Mouse (Mus musculus) splenic B cell, adult 2 months (primary cell): ENCODE results near the gene Mybphl.

Experiments used
- DNase-seq: peaks from one replicate; pipeline ENCODE4 v3.0.0-alpha.2; 2011; ENCODE audit warnings: low read depth, low spot score
- H3K27me3 ChIP-seq: 2 replicates; pipeline ENCODE4 v1.6.1; 2012; ENCODE audit warnings: mild to moderate bottlenecking, low read length, moderate library complexity, mixed read lengths; ENCODE audit not compliant: control insufficient read depth, poor library complexity, insufficient read depth, severe bottlenecking
- H3K36me3 ChIP-seq: 2 replicates; pipeline ENCODE4 v1.6.1; 2012; ENCODE audit warnings: mild to moderate bottlenecking, low read length, moderate library complexity, mixed read lengths; ENCODE audit not compliant: control insufficient read depth, poor library complexity, insufficient read depth, severe bottlenecking

The Mybphl gene

DNA sequence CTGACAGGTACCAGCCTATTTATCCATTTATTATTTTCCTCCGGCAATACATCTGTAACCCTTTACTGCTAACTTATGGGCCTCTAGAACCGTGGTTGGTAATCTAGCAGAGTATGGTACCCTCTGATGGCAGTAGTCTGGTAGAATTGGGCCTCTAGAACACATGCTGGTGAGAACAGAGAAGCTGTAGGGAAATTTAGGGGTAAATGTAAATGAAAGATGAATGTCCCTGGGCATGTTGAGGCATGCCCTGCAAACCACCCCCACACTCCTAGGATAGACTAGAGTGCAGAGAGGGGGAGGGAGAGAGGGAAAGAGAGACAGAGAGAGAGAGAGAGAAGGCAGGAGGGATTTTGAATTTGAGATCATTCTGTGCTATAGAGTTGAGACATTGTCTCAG lies 19.7 kb downstream of the Mybphl start:
- no peak for DNase-seq
- Histone ChIP-seq H3K27me3 (no peaks in the 10 kb centered on the region), H3K36me3 (no peaks in the 10 kb centered on the region)

DNA sequence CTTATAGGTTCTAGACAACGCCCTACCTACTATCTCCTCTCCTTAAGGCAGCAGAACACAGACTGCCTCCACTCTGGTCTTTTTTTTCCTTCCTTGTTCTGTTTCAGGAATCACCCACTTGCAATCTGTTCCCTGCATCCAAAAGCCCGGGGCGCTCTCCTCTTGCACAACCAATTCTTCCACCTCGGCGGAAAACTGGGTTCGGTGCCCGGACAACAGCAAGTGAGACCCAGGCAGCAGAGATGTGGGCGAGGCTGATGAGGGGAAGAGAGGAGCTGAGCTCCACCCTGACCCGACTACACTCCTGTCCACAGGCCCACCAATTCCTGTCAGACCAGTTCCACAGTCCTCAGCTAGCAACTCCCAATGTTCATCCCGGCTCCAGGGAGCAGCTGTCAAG lies 21.5 kb downstream of the Mybphl start:
- DNase-seq = no peak
- no peaks in the 10 kb centered on the region for H3K27me3 ChIP-seq
- H3K36me3 ChIP-seq = no peaks in the 10 kb centered on the region

DNA sequence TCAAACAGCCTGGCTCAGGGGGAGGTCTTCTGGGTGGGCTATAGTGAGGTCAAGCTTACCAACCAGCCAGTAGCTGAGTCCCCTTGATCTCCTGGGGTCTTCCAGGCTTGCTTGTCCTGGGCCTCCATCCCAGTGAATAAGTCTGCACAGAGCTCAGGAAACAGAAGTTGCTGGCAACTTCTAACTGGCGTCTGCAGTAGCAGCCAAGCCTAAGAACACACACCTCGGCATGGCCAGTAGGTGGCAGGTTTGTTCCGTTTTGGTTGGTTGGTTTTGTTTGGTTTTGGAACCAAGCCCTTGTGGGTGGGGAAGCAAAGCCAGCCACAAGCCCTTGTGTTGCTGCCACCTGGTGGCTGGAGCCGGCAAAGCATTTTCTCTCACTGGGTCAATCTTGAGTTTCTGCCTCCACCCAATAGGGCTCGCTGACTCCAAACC lies 24.4 kb downstream of the Mybphl start:
- Histone ChIP-seq H3K27me3 (no peaks in the 10 kb centered on the region), H3K36me3 (no peaks in the 10 kb centered on the region)
- DNase-seq = peak; percentile 97

DNA sequence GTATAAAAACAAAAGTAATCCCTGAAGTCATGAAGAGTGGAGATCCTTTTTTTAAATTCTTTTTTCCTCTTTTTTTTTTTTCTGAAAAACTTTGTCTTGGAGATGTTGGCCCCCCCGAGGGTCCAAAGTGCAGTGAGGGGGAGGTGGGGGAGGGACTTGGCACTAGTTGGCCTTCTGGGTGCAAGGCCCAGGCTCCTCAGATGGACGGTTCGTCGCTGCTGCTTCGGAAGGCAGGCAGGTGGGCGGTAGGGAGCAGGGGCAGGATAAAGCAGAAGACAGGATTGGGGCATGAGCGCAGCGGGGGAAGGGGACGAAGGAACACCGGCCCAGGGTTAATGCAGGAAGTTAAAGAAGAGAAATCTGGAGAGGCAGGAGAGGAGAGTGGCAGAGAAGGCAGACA lies 27.6 kb downstream of the Mybphl start:
- Histone ChIP-seq H3K36me3 (no peaks in the 10 kb centered on the region), H3K27me3 (no peaks in the 10 kb centered on the region)
- no peak for DNase-seq

DNA sequence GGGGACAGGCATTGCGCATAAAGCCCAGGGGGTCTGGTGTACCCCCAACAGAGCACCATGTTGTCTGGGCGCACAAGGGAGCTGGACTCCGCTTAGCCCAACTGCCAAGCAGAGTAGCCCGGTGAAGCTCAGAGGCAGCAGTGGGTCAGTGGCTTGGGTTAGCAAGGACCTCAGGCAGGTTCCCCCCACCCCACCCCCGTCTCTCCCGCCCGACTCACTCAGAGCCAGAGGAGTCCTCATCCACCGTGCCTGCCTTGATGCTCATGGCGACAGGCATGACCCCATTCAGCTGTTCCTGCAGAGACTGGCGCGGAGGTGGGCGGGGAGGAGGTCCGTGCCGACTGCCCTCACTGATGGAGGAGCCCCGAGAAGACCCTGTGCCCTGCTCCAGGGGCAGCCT lies 28.1 kb downstream of the Mybphl start:
- no peak for DNase-seq
- Histone ChIP-seq H3K27me3 (no peaks in the 10 kb centered on the region), H3K36me3 (no peaks in the 10 kb centered on the region)

DNA sequence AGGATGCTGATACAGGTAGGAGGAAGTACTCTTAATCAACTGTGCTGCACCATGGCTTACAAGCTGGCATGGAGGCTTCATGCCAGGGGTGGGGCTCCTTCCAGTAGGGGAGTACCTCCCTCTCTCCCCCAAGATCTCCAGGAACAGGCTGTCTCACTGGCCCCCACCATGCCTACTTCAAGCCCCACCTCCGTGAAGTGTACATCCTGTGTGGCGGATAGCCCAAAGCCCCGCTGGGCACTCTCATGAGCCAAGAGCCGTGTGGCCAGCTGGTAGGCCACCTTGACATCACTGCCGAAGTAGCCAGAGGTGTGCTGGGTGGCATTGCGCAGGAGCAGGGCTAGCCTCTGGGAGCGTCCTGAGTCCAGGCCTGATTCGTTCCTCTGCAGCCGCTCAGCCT lies 33.6 kb downstream of the Mybphl start:
- DNase-seq = no peak
- Histone ChIP-seq H3K36me3 (no peaks in the 10 kb centered on the region), H3K27me3 (no peaks in the 10 kb centered on the region)

DNA sequence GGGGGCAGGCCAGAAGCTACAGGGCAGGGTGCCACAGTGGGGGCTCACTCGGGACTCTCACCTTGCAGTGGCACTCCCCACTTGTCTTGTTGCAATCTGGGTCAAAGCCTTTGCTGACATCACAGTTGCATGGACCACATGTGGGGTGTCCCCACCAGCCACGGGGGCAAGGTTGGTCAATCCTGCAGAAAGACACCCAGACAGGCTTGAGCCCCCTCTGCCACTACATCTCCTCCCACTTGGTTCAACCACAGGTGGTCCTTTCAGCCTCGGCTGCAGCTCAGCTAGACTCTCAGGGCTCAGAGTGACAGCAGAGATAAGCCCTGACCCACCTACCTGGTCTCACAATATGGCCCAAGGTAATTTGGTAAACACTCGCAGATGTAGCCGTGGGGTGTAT lies 35.7 kb downstream of the Mybphl start:
- H3K27me3 ChIP-seq = no peaks in the 10 kb centered on the region
- no peak for DNase-seq
- no peaks in the 10 kb centered on the region for H3K36me3 ChIP-seq

DNA sequence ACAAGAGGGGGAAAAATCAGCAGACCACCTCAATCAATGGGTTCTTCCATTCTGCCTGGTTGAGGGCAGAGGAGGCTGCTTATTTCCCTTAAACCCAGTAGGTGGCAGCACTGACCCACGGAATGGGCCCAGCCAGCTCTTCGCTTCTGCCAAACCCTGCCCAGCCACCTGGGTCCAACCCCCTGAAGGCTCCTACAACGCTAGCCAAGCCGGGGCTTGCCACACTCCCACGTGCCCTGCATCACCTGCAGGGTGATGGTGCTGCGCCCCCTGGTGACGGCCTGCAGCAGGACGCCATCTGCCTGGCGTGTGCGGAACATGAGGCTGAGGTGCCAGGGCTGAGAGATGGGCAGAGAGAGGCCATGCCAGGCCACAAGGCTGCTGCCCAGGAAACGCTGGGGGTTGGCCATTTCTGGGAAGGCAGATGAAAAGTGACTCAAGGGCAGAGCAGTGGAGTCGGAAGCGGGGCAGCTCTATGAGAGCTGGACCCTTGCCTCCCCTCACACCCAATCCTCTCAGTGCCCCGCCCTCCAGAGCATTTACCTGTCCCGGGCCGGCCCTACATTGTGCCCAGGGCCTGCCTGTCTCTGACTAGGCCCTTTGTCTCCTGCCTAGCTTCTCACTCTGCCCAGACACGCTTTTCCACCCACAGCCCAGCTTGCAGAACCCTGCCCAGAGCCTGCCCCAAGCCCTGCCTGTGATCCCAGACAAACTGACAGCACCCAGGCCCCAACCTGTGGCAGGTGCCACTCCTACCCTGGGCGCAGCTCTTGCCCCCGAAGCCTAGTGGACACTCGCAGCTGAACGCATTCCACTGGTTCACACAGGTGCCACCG lies 37.2 kb downstream of the Mybphl start:
- H3K36me3 ChIP-seq = no peaks in the 10 kb centered on the region

DNA sequence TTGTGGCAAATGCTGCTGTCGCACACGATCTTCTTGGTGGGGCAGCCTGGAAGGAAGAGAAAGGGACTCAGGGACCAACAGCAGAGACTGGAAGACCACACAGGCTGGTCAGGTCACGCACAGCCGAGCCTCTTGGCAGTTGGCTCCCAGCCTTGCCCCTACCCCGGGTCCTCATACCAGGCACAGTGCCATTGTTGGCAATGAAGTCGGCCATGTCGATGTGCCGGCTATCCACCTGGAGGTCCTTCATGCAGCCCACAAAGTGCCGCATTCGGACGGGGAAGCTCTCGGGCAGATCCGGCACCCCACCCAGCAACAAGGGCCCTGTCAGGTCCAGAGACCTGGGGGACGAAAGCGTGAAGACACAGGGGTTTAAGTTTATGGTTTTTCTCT lies 37.8 kb downstream of the Mybphl start:
- no peaks in the 10 kb centered on the region for H3K36me3 ChIP-seq
- H3K27me3 ChIP-seq = no peaks in the 10 kb centered on the region
- no peak for DNase-seq

More for the DNA sequence above, 37.2 kb downstream of the Mybphl start:
- DNase-seq = peak; percentile 98
- H3K27me3 ChIP-seq = no peaks in the 10 kb centered on the region

GRCm38 (mm10) chr3:108405536-108406305 lies 41.0 kb downstream of the Mybphl start:
- no peak for DNase-seq
- no peaks in the 10 kb centered on the region for H3K36me3 ChIP-seq
- no peaks in the 10 kb centered on the region for H3K27me3 ChIP-seq

DNA sequence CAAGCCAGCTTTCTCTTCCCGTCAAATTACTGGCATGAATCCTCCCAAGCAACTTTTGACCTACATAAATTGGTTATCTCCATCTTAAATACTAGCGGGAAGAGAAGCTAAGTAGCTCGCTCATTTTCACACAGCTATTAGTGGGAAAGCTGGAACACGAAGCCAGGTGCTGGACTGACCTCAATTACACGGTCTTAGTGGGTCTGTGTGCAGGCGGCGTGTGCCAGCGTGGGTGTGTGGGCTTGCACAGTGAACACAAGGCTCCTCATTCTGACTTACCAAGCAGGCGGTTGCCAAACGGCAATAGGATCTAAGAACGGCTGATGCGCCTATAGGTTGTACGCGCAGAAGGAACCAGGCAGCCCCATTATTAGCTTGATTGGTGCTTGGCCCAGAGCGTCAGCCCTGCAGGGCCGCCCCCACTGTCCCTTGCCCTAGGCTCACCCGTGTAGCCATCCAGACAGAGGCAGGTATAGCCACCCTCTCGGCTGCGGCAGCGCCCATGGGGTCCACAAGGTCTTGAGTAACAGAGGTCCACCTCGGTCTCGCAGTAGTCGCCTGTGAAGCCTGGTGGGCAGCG lies 41.7 kb downstream of the Mybphl start:
- Histone ChIP-seq H3K27me3 (no peaks in the 10 kb centered on the region), H3K36me3 (no peaks in the 10 kb centered on the region)
- no peak for DNase-seq

GRCm38 (mm10) chr3:108408517-108409008 lies 43.9 kb downstream of the Mybphl start:
- Histone ChIP-seq H3K27me3 (no peaks in the 10 kb centered on the region), H3K36me3 (no peaks in the 10 kb centered on the region)
- no peak for DNase-seq

DNA sequence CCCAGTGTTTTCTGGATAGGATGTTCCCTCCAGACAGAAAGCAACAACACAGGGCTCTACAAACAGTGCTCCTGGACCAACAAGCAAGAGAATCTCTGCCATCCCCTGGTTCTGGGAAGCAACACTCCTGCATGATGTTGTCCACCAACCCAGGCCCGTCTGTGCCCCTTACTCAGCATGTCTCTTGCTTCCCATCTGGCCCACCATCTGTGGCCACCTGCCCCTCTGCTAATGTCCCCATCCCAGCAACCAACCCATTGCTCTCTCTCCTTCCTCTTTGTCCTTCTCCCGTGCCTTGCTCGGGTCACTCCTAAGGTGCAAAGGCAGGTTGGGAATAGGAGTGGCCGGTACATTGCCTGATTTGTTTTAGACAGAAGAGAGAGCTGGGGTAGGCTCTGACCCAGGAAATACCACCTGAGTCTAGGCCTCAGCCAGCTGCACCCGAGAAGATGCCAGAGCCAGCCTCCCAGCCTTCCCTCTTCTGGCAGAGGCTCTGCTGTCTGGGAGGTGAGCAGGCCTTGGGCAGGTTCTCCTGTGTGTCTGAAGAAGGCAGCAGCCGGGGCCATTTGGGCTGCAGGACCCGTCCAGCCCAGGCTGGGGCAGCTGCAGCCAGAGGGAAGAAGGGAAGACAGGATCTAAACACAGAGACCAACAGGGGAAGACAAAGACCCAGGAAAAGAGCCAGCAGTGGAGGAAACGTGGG lies 45.1 kb downstream of the Mybphl start:
- DNase-seq = no peak
- no peaks in the 10 kb centered on the region for H3K27me3 ChIP-seq
- no peaks in the 10 kb centered on the region for H3K36me3 ChIP-seq

DNA sequence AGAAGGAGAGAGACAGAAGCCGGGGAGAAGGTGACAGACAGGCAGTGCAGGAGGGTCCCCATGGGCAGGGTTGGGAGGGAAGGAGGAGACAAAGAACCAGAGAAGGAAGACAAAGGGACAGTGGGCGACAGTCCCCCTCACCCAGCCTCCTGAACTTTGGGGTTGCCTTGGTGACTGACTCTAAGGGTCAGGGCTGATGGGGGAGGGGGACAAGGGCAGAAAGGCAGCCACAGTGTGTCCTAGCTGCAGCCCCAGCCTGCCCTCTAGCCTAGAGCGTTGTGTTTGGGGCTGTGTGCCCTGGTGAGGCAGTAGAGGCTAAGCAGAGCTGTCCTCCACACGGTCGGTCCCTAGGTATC lies 45.6 kb downstream of the Mybphl start:
- Histone ChIP-seq H3K27me3 (no peaks in the 10 kb centered on the region), H3K36me3 (no peaks in the 10 kb centered on the region)
- no peak for DNase-seq
